Mouse (Mus musculus): Measurements from ENCODE around the gene Focad. TPM values are rescaled to one million over a fixed set of nuclear protein-coding genes. Genes with fewer than 3 reads are reported as not detected.

Gene Focad
- total RNA-seq, 1 experiment: 14.7 TPM

DNA sequence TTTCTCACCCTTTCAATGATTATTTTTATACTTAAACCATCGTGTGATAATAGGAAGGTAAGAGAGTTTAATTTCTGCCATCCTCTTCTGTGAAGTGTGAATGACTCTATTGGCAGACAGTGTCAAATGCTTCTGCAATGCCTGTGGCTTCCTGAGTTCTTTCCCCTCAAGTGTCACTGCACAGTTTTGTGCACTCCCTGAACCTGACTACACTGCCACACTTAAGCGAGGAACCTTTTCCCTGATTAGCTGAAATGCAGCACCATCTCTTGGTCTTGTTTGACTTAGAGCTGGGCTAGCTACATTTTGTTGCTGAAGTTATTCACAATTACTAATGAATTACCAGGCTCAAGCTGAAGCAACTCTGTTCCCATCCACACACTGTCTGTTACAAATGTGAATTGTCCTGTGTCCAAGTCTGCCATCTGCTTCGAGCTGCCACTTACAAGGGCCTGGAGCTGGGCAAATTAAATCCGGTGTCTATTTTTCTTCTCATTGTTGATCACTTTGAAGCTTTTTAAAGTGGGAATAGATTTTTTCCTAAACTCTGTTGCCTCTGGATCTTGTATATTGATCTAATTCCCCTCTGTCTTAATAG, 101.6 kb downstream of the Focad start:
- Histone ChIP-seq H3K36me3 (ENCODE audit: control insufficient read depth, insufficient read depth, low read length, poor library complexity, severe bottlenecking) (no peaks in the 10 kb centered on the region), H3K4me3 (ENCODE audit: insufficient read depth in 1 of 2, low read depth in 1 of 2, low read length in 2 of 2, poor library complexity in 1 of 2, severe bottlenecking in 1 of 2) (no peak overlapping the region), H3K27ac (ENCODE audit: insufficient read depth, low read depth, low read length, poor library complexity, severe bottlenecking) (no peak overlapping the region), H3K9ac (ENCODE audit: insufficient read depth, low read depth, low read length, poor library complexity, severe bottlenecking) (no peak overlapping the region), H3K9me3 (ENCODE audit: control insufficient read depth, insufficient read depth, low read depth, low read length) (no peaks in the 10 kb centered on the region), H3K4me1 (ENCODE audit: control insufficient read depth in 2 of 2, insufficient read depth in 2 of 2, low read length in 2 of 2, poor library complexity in 1 of 2) (no peaks in the 10 kb centered on the region)
- TF ChIP-seq MAFK (IDR thresholded peaks at IDR 0.05; ENCODE audit: insufficient read depth, low read depth, low read length): no peak
- no peak for TF ChIP-seq ZNF384 (IDR thresholded peaks at IDR 0.05; ENCODE audit: low read depth, low read length)
- TF ChIP-seq HCFC1 (IDR thresholded peaks at IDR 0.05; ENCODE audit: borderline replicate concordance, insufficient read depth, low read length): no peak
- TF ChIP-seq CHD2 (IDR thresholded peaks at IDR 0.05; ENCODE audit: low read depth, low read length): no peak
- TF ChIP-seq ZC3H11A (IDR thresholded peaks at IDR 0.05; ENCODE audit: borderline replicate concordance, low read depth, low read length): no peak
- no peak for DNase-seq (ENCODE audit: low read depth, low spot score)
- in situ Hi-C loops (cut with MboI; ENCODE audit: low sequenced_read_pairs in 2 of 2, unreplicated experiment in 2 of 2): no loop called here

DNA sequence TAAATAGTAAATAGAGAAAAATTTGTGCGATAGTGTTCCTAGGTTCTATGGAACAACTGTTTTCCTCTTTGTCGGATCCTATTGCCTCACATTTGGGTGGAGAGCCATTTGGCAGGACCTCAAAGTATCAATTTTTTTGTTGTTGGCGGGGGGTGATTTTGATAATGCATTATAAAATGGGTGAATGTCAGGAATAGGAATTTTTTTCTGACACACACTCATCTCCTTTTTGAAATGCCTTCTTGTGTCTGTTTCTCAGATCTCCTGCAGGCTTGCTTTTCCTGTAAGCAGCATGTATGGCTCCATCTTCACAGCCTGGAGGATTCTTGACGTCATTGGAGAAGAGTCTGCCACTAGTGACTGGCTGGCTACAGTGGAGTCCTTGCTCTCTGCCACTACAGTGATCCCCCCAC, 102.1 kb downstream of the Focad start:
- TF ChIP-seq MAFK (IDR thresholded peaks at IDR 0.05; ENCODE audit: insufficient read depth, low read depth, low read length): no peak
- Histone ChIP-seq H3K9me3 (ENCODE audit: control insufficient read depth, insufficient read depth, low read depth, low read length) (no peaks in the 10 kb centered on the region), H3K36me3 (ENCODE audit: control insufficient read depth, insufficient read depth, low read length, poor library complexity, severe bottlenecking) (no peaks in the 10 kb centered on the region), H3K9ac (ENCODE audit: insufficient read depth, low read depth, low read length, poor library complexity, severe bottlenecking) (no peak overlapping the region), H3K27ac (ENCODE audit: insufficient read depth, low read depth, low read length, poor library complexity, severe bottlenecking) (no peak overlapping the region), H3K4me3 (ENCODE audit: insufficient read depth in 1 of 2, low read depth in 1 of 2, low read length in 2 of 2, poor library complexity in 1 of 2, severe bottlenecking in 1 of 2) (no peak overlapping the region), H3K4me1 (ENCODE audit: control insufficient read depth in 2 of 2, insufficient read depth in 2 of 2, low read length in 2 of 2, poor library complexity in 1 of 2) (no peaks in the 10 kb centered on the region)
- DNase-seq (ENCODE audit: low read depth, low spot score): no peak
- in situ Hi-C loops (cut with MboI; ENCODE audit: low sequenced_read_pairs in 2 of 2, unreplicated experiment in 2 of 2): no loop called here

DNA sequence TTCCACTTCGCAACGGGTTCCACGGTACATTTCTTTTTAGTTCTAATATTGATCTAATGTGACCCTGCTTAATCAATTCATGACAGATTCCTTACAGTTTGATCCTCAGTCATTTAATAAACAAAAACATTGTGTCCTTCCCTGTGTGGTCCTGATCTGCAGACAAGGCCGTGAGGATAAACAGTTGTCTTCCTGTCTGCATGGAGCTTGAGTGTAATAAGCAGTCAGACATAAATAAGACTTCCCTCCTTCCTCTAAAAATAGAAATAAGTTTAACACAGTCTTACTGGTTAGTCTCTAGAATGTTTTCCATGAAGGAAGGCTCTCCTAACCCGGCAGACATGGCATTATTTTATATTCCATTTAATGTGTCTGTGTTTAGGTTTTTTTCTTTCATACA, 102.8 kb downstream of the Focad start:
- no peak overlapping the region for H3K9ac ChIP-seq (ENCODE audit: insufficient read depth, low read depth, low read length, poor library complexity, severe bottlenecking)
- no peak for DNase-seq (ENCODE audit: low read depth, low spot score)
- TF ChIP-seq ZNF384 (IDR thresholded peaks at IDR 0.05; ENCODE audit: low read depth, low read length): no peak
- no peaks in the 10 kb centered on the region for H3K36me3 ChIP-seq (ENCODE audit: control insufficient read depth, insufficient read depth, low read length, poor library complexity, severe bottlenecking)
- H3K27ac ChIP-seq (ENCODE audit: insufficient read depth, low read depth, low read length, poor library complexity, severe bottlenecking): no peak overlapping the region
- no peaks in the 10 kb centered on the region for H3K4me1 ChIP-seq (ENCODE audit: control insufficient read depth in 2 of 2, insufficient read depth in 2 of 2, low read length in 2 of 2, poor library complexity in 1 of 2)
- no peak overlapping the region for H3K4me3 ChIP-seq (ENCODE audit: insufficient read depth in 1 of 2, low read depth in 1 of 2, low read length in 2 of 2, poor library complexity in 1 of 2, severe bottlenecking in 1 of 2)
- in situ Hi-C loops (cut with MboI; ENCODE audit: low sequenced_read_pairs in 2 of 2, unreplicated experiment in 2 of 2): no loop called here
- H3K9me3 ChIP-seq (ENCODE audit: control insufficient read depth, insufficient read depth, low read depth, low read length): no peaks in the 10 kb centered on the region

DNA sequence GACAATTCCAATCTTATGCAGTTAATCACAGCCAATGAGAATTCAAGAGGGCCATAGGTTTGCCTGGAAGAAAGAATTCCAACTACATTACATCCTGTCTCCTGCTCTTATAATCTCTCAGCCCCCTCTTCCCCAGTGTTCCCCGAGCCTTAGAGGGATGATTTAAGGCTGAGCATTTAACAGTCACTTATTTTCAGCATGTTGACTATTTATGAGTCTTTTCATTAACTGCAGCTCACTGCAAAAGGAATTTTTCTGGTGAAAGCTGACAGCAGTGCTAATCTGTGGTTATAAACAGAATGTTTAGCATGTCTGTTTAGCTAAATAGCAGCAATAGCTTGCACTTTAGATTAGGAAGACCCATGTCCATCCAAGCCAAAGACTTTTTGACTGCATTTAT, 104.8 kb downstream of the Focad start:
- H3K4me3 ChIP-seq (ENCODE audit: insufficient read depth in 1 of 2, low read depth in 1 of 2, low read length in 2 of 2, poor library complexity in 1 of 2, severe bottlenecking in 1 of 2): no peak overlapping the region
- no peak overlapping the region for H3K9ac ChIP-seq (ENCODE audit: insufficient read depth, low read depth, low read length, poor library complexity, severe bottlenecking)
- in situ Hi-C loops (cut with MboI; ENCODE audit: low sequenced_read_pairs in 2 of 2, unreplicated experiment in 2 of 2): no loop called here
- H3K36me3 ChIP-seq (ENCODE audit: control insufficient read depth, insufficient read depth, low read length, poor library complexity, severe bottlenecking): no peaks in the 10 kb centered on the region
- no peaks in the 10 kb centered on the region for H3K4me1 ChIP-seq (ENCODE audit: control insufficient read depth in 2 of 2, insufficient read depth in 2 of 2, low read length in 2 of 2, poor library complexity in 1 of 2)
- no peak for DNase-seq (ENCODE audit: low read depth, low spot score)
- no peak overlapping the region for H3K27ac ChIP-seq (ENCODE audit: insufficient read depth, low read depth, low read length, poor library complexity, severe bottlenecking)
- no peak for TF ChIP-seq CHD2 (IDR thresholded peaks at IDR 0.05; ENCODE audit: low read depth, low read length)
- no peaks in the 10 kb centered on the region for H3K9me3 ChIP-seq (ENCODE audit: control insufficient read depth, insufficient read depth, low read depth, low read length)

DNA sequence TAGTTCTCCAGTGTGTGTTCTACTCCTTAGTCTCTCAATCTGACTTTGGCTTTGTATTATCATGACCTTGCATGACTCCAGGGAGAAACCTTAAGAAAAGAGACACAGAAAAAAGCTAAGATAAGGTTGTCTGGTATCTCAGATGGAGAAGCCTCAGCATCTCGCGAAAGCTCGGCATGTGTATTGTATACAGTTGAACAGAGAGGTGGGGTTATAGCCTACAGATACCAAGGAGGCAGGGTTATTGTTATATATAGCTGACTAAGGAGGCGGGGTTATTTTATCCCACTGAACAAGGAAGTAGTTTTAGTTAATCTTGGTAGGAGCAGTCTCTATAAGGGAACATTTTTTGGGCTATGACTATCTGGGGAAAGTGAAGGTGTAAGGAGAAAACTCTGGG, 106.6 kb downstream of the Focad start:
- no peak for TF ChIP-seq CHD2 (IDR thresholded peaks at IDR 0.05; ENCODE audit: low read depth, low read length)
- TF ChIP-seq MAFK (IDR thresholded peaks at IDR 0.05; ENCODE audit: insufficient read depth, low read depth, low read length): no peak
- no peak for TF ChIP-seq ZNF384 (IDR thresholded peaks at IDR 0.05; ENCODE audit: low read depth, low read length)
- TF ChIP-seq ZC3H11A (IDR thresholded peaks at IDR 0.05; ENCODE audit: borderline replicate concordance, low read depth, low read length): no peak
- TF ChIP-seq HCFC1 (IDR thresholded peaks at IDR 0.05; ENCODE audit: borderline replicate concordance, insufficient read depth, low read length): no peak
- DNase-seq (ENCODE audit: low read depth, low spot score): no peak
- no peak overlapping the region for H3K27ac ChIP-seq (ENCODE audit: insufficient read depth, low read depth, low read length, poor library complexity, severe bottlenecking)
- H3K4me3 ChIP-seq (ENCODE audit: insufficient read depth in 1 of 2, low read depth in 1 of 2, low read length in 2 of 2, poor library complexity in 1 of 2, severe bottlenecking in 1 of 2): no peak overlapping the region
- H3K9ac ChIP-seq (ENCODE audit: insufficient read depth, low read depth, low read length, poor library complexity, severe bottlenecking): no peak overlapping the region
- no peaks in the 10 kb centered on the region for H3K9me3 ChIP-seq (ENCODE audit: control insufficient read depth, insufficient read depth, low read depth, low read length)
- H3K4me1 ChIP-seq (ENCODE audit: control insufficient read depth in 2 of 2, insufficient read depth in 2 of 2, low read length in 2 of 2, poor library complexity in 1 of 2): no peaks in the 10 kb centered on the region
- in situ Hi-C loops (cut with MboI; ENCODE audit: low sequenced_read_pairs in 2 of 2, unreplicated experiment in 2 of 2): no loop called here
- H3K36me3 ChIP-seq (ENCODE audit: control insufficient read depth, insufficient read depth, low read length, poor library complexity, severe bottlenecking): no peaks in the 10 kb centered on the region
